Mouse (Mus musculus) cerebral cortex, adult 2 months (tissue): ENCODE data around the gene Msh3.

Experiments used
- WGBS: fragments of 180-500 bp; shearing (Covaris S2); methylation state at CpG from one replicate; pipeline ENCODE4 v1.1.7; 2018; 5-methylcytosine and 5-hydroxymethylcytosine counted together

Msh3 gene

DNA sequence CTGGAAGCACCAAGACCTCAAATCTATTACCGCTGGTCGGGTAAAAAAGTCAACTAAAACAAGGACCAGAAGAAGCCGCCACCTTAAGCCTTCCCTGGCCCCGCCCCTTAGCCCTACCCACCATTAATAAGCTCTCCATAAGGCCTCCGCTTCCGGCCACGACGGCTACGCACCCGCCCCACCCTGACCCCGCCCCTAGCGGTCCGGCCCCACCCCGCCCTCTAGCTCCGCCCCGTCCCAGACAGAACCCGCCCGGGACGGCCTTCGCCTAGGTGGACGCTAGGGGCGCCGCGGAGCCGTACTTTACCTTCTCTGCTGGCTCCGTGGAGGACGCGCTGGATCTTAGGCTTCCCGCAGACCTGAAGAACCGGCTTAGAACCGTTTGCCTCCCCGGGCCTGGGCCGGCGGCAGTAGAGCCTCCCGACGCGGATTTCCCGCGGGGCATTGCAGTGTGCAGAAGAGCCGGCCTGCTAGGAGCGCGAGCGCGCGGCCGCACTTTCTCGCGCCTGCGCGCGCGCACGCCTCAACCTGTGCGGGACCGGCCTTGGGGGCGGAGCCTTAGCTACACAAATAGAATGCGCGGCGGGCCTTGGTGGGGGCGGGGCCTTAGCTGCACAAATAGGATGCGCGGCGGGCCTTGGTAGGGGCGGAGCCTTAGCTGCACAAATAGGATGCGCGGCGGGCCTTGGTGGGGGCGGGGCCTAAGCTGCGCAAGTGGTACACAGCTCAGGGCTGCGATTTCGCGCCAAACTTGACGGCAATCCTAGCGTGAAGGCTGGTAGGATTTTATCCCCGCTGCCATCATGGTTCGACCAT, at the start of gene Msh3, which contains the start of gene Dhfr:
TSS of gene Msh3 (minus strand) at position 548 of the 816 bp plus-strand sequence.
TSS of gene Dhfr (plus strand) at position 271 of the 816 bp plus-strand sequence.
- WGBS = under 1% methylated on average over 76 of the region's 76 CpGs

DNA sequence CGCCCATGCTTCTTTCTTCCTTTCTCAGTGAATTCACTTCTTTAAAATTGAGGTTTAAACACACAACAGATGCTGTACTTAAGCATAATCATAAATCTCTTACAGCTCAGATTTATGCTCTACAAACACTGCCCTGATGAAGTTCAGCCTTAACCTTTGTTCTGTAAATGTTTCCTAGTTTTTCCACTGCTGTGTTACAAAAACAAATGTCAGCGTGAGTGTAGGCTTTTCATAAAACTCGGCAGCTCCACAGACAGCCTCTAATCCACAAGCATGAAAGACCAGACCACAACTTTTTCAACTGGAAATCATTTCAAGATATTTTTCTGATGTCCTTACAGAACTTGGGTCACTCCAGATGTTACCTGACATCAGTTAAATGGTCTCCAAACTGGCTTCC, 48.7 kb upstream of the Msh3 start:
- WGBS = 90% methylated on average over 3 of the region's 3 CpGs

DNA sequence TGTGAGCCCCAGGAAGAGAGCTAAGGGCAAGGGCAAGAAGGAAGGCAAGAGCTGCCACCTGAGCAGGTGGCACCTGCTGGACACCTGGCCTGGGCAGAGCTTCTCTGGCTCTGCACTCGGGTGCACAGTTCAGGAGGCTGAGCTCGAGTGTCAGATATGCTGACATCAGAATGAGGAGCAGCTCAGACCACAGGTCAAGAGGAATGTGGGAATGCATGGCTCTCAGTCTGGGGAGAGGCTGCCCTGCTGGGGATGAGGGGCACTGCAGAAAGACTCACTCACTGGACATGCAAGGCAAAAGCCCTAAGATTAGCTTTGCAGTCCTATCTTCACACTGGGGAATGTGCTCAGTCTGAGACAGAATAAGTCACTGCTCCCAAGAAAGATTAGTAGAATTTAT, 47.3 kb upstream of the Msh3 start:
- WGBS = 83% methylated on average over 2 of the region's 2 CpGs

DNA sequence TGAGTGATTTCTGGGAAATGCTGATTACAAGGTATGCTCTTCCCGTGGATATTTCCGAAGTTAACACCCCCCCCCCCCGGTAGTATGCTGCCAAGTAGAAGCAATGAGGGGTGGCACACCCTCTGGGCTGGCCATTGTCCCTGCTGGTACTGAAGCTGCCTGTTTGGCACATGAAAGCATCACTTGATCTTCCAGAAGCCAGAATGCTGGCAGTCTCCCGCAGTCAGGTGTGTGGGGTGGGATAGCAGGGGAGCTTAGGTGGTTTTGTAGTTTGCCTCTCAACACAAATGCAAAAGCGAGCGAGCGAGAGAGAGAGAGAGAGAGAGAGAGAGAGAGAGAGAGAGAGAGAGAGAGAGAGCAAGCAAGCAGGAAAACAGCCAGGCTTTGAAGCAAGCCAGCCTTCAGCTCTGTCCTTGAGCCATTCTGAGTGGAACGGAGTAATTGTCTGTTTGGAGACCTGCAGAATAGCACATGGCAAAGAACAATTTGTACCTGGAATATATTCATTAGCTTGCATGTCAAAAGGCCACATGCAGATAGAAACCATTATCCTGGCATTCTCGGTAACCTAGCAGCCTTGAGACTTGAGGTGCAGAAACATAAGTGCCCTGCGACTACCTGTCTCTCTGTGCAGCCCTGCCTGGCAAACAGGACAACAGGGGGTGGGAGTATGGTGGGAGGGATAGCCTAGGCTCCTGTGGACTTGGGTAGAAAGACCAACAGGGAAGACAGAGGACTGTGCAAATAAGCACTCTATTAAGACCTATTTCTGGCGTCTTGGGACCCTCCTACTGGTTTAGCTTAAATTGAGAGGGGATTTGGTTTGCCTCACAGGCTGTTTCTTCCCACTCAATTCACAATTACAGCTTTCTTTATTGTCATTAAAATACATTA, 43.9 kb upstream of the Msh3 start:
- WGBS = 65% methylated on average over 11 of the region's 11 CpGs

DNA sequence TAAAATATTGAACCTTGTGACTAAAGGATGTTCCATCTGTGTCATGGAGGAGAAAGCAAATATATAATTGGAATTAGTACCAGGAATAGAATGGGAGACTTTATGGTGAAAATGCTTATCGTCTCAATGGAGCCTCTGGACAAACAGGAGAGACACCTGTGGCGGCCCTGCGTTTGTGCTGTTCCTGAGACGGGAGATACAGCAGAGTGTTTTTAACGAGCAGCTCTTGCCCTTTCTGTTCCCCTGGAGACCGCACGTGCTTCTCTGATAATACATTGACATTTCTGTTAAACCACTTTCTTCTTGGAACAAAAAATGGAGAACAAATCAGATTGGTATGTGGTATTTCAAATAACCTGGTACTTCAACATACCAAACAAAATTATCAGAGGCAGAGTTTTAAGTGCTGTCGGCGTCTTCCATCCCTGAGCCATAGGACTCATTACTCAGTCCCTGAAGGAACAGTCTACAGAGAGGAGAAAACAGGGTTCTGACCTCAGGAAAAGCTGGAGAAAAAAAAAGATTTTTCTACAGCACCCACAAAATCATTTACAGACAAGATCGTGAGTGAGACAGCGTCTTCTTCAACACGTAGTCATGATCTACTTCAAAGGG, 38.4 kb upstream of the Msh3 start:
- 81% methylated on average over 12 of the region's 12 CpGs for WGBS

DNA sequence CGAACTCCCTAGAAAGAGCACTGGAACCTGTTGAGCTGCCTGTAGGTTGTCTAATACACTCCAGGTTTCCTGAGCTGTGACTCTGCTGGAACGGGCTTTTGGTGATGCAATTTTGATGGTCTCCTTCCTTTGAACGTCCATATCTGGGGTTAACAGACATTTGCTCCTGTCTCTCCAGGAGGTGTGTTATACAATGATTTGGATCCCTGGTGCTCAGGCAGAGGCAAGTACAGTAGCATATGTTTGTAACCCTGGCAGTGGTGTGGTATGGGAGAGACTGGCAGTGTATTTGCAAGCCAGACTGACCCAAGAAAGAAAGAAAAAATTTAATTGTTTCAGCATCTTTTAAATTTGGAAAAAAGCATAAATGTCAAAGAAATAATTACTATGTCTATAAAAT, 32.6 kb upstream of the Msh3 start:
- WGBS = 90% methylated on average over 3 of the region's 3 CpGs

DNA sequence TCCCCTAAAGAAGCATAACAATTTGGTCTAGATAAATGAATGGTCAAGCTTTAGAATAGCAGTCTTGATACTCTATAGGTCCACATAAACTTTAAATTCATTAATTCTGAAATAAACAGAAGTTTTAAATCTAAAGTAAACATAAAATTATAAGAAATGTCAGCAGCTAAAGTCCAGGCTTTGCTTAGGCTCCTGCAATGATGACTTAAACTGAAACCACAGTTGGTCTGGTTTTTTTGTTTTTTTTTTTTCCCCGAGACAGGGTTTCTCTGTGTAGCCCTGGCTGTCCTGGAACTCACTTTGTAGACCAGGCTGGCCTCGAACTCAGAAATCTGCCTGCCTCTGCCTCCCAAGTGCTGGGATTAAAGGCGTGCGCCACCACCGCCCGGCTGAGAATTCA, 16.7 kb upstream of the Msh3 start:
- WGBS = 98% methylated on average over 6 of the region's 6 CpGs

DNA sequence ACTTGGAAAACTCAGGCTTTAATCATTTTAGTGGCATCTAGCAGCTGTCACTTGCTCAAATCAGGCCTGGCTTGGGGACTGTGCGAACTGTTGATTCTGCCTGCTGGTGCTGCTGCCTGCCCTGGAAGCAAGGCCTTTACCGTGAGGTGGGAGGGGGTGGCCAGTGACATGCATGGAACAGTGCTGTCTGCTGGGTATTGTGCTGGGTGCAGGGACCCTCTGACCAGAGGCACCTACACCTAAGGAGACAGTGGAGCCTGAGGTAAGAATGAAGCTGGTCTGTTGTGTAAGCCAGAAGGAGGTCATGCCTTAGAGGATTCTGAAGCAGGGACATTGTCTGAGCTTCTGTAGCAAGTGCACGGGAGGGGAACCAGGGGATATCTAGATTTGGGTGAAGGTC, 16.0 kb upstream of the Msh3 start:
- 94% methylated on average over 3 of the region's 3 CpGs for WGBS

DNA sequence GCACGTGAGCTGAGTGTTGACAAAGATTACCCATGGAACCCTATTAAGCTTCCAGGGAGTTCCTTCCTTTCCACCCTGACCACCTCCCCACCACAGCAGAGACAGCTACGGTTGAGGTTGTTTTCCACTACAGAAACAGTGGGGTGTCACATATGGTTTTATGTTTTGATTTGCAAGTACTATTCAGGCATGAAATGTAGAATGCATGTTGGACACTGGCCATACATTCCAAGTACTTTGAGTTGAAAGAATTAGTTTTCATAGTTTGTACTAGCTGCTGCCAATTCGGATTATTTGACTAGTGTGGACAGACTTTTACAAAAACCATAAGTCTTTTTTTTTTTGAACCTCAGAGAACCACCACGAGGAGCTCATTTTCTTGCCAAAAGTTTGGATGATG, 10.5 kb upstream of the Msh3 start:
- 56% methylated on average over 4 of the region's 4 CpGs for WGBS

DNA sequence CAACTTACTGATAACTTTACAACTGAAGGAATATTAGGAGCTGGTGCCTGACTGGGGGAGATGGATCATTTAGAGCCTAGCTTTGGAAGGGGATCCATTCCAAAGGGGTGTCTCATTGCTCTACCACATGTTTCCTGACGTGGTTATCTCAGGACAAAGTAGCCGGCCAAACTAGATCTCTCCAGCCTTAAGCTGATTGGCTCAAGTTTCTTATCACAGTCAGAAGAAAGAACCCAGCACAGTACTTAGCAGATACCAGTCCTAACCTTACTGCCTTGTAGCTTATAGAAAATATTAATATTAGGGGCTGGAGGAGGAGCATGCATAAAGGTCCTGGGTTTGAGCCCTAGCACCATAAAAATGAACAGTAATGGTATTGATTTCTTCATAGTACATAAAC, 6.8 kb upstream of the Msh3 start:
- WGBS = 95% methylated on average over 2 of the region's 2 CpGs

DNA sequence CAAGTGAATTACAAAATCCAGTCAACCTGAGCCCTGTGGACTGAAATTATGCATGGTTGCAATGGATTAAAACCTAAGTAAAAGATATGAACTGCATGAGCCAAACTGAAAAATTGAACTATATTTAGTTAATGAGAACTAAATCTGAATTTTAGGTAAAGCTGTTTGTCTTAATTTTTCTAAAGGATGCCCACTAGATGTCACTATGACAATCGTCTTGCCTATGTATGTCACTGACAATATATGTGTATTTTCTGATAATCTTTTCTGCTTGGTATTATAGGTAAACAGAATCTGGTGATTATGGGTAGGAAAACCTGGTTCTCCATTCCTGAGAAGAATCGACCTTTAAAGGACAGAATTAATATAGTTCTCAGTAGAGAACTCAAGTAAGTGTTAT, 2.8 kb upstream of the Msh3 start:
- 46% methylated on average over 2 of the region's 2 CpGs for WGBS

DNA sequence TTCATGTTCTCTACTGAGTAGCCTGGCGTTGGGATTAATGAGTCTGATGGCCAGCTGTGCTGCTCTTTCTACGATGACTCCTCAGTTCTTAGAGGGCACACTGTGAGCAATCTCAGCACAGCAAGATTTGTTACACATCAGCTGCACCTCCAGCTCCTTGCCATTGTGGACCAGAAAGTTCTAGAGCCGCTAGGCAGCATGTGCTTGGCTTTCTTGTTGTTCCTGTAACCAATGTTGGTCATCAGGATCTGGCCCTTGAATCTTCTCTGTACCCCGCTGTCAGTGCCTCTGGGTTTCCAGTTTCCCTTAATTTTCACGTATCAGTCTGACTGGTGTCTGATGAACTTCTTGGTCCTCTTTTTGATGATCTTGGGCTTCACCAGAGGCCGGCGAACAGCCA, 1.6 kb upstream of the Msh3 start:
- 77% methylated on average over 7 of the region's 7 CpGs for WGBS

DNA sequence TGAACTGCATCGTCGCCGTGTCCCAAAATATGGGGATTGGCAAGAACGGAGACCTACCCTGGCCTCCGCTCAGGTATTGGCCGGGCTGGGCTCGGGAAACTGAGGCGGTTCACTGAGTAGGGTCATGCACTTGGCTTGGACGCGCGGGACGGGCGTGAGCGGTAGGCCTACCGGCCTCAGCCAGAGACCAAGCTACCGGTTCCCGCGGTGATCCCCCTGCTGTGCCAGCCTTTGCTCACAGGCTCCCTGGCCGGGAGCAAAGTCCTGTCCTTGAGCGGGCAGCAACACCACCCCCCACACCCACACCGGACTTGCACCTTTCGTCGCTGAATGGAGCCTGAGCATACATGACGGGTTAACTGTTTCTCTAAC, 455 bp upstream of the Msh3 start:
- under 1% methylated on average over 24 of the region's 24 CpGs for WGBS

DNA sequence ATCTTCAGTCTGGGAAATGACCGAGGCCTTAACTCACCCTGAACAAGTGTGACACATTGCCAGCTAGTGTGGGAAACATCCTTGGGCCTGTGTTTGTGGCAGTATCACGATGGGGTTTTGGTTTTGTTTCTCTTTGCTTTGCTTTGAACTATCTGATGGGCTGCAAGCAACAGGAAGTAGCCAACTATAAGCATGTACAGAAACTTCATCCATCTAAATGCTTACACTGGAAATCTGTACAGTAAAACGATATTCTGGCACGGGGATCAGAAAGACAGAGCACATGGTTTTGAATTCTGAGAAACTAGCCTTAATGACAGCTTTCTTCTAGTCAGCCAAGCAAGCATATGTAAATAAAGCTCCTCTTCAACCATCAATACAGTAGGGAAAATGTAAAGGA, 847 bp downstream of the Msh3 start:
- 3% methylated on average over 4 of the region's 4 CpGs for WGBS

DNA sequence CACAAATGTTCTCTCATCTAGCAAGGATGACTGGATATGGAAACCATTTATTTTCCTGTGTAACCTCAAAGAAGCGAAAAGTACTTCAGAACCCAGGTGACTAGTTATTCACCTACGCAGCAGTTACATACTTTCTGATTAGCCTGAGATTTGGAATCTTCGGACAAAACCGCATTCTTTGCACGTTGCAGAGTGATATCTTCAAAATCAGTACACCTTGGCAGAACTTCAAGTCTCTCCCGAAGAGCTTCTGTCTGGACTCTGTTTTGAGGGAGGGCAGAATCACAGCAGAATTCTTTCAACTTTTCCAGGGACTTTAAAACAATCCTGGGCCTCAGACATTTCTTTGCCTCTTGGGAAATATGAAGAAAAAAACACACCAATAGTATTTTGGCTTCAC, 3.7 kb downstream of the Msh3 start:
- WGBS = 66% methylated on average over 6 of the region's 6 CpGs

DNA sequence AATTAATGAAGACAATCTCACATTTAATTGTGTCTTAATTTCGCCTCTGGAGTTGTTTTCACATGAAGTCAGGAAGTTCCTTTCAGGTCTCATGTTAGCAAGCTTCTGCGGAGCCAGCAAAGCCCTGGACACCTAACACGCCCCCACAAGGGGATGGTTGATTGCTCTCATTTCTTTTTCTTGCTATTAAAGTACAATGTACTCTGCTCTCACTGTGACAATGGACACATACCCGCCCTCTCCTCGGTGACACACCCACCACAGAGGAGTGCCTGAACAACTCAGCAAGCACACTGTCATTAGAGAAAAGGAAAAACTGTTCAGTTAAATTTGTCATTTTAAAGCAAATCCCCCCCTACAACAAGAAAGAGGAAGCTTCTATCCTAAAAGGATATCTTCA, 8.5 kb downstream of the Msh3 start:
- WGBS = 70% methylated on average over 5 of the region's 5 CpGs

DNA sequence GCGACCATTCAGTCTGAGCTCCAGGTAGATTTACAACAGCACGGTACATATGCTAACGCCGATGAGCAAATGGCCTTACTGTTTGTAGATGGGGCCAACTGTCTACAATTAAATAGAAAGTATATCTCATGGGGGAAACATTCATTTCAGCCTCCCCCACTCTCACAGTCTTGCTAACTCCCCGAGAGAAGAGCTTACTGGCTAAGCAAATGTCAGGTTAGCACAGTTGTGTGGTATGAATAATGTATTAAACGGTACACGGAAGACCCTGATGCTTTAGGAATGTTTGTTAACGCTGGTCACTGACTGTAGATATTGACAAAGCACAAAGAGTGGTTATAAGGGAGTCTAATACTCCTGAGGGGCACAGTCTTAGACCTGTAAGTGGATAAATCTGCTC, 10.8 kb downstream of the Msh3 start:
- 94% methylated on average over 8 of the region's 8 CpGs for WGBS

DNA sequence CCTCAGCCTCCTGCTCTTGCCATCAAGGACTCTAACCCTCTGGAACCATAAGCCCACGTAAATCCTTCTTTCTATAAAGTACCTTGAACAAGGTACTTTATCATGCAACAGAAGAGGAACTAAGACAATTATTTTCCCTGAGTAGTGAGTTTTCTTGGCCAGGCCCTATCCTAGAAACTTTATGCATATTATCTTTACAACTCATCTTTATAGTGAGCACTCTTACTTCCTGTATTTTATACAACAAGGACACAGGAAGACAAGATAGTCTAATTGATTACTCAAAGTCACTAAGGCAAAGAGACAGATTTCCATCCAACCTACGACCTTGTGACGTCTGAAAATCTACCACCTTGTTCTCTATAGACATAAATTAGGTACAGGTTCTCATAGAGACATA, 15.0 kb downstream of the Msh3 start:
- 95% methylated on average over 3 of the region's 3 CpGs for WGBS

DNA sequence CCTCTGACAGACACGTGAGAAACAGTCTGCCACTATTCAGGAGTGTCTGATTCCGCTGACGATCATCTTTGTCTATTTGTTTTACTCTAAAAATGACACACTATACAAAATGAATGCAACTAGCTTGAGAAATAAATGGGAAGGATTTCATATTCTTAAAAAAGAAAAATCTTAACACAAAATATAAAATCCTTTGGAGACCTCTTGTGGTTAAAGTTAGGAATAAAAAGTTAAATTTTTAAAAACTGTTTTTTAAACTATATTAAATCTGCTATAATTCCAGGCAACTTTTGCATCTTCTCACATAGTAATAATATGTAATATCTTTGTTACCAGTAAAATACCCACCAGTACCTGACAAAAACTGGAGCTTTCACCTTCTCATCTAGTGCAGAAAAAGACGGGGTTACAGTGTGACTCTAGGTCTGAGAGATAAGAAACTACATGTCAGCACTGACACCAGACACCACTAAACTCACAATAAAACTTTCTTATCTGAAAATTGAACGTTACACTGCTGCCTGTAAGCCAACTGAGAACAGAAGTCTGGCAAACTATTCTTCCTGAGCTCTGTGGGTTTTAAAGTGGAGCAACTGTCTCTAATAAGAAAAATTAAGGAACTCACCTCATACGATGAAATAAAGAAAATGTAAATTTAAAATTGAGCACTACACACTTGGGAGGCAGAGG, 16.9 kb downstream of the Msh3 start:
- WGBS = 56% methylated on average over 6 of the region's 6 CpGs

DNA sequence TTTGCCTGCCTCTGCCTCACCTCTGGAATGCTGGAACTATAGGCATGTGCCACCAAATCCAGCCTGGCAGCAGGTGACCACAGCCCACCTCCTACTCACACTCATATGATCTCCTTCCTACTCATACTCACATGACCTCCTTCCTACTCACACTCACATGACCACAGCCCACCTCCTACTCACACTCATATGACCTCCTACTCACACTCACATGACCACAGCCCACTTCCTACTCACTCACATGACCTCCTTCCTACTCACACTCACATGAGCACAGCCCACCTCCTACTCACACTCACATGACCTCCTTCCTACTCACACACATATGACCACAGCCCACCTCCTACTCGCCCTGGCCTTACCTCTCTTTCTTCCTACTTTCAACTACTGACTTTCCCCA, 17.9 kb downstream of the Msh3 start:
- 69% methylated on average over 1 of the region's 1 CpGs for WGBS

DNA sequence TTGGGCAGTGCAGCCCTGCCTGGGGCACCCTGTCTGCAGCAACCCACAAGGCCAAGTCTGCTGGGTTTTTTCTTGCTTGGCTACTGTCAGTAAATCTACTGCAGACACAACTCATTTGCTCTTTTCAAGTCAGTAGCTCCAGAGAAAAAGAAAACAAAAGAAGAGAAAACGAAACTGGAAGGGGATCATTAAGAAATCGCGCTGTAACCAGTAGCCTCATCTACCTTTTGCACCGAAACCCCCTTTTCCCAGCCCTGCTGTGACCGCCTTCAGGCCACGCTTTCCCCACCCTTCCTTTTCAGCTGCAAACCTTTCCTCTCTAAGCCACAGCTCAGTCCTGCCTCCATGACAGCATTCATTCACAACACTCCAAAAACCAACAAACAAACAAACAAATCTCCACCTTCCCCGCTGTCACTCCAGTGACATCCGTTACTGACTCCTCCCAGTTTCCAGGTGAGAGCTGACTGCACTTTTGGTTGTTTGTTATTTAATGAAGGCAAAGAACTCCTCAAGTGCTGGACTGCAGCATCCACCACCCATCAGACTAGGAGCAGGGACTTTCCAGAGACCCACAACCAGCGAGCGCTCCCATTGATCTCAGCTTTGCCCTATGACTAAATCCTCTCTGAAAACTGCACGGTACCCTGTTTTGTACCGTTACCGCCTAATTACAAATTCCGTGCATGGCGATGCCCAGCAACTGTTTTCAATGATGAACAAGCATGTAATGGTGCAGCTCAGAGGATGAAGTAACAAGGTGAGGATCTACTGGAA, 22.5 kb downstream of the Msh3 start:
- WGBS = 88% methylated on average over 15 of the region's 15 CpGs
